Mouse (Mus musculus): ENCODE data around the gene Tmem86b.
"Not testable (repeated sequence)": the region's sequence is repeated elsewhere in the genome, so short reads cannot be mapped to it uniquely, and the experiment has no call there.

DNA sequence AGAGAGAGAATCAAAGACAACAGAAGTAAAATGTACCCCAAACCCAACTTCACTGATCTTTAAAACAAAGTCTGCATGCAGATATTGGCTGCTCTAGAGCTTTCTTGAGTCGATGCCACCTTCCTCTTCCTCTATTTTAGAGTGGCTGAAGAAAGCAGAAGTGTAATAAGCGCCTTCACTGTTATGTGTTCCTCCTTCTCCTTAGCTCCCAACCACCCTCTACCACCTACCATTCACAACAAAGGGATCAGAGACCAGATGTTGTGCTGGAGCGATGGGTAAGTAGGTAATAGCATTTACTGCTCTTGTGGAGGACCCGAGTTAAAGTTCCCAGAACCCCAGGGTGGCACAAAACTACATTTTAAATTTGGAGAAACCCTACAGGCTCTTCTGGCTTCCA lies 34.2 kb downstream of the Tmem86b start:
- TF ChIP-seq CTCF (conservative IDR thresholded peaks at IDR 0.05; ENCODE audit: insufficient read depth, insufficient read length, low read depth, low read length); POLR2A (IDR thresholded peaks at IDR 0.05; ENCODE audit: low read depth, low read length): not testable (repeated sequence)

All from kidney, adult 2 months (tissue).